Mouse (Mus musculus) brain, embryonic 14.5 days (tissue): ENCODE data around the gene Fam155a.

Source experiments
- CTCF ChIP-seq: fragments of 200-500 bp; IDR thresholded peaks from 2 replicates; pipeline ENCODE4 v1.5.1; 2012; ENCODE audit warnings: inconsistent platforms, mild to moderate bottlenecking, moderate library complexity, borderline replicate concordance; ENCODE audit not compliant: insufficient read depth, insufficient read length; ENCODE audit errors: extremely low read depth
- POLR2A ChIP-seq: fragments of 200-500 bp; IDR thresholded peaks from 2 replicates; pipeline ENCODE4 v1.6.1; 2012; ENCODE audit warnings: mild to moderate bottlenecking, inconsistent platforms, borderline replicate concordance; ENCODE audit not compliant: poor library complexity, insufficient read depth, insufficient read length, severe bottlenecking; ENCODE audit errors: extremely low read depth

GRCm38 (mm10) chr8:9451543-9451942, 319.4 kb downstream of the Fam155a start:
- no peak for TF ChIP-seq POLR2A
- peak; percentile 53; the same call in 1 of the 2 replicates for TF ChIP-seq CTCF
